Mouse (Mus musculus) CH12.LX (cell line): ENCODE measurements around the gene Rragd. TPM values are rescaled to one million over a fixed set of nuclear protein-coding genes. Genes with fewer than 3 reads are reported as not detected.
A peak's percentile ranks its signal among the peaks of the same experiment; 100 is the strongest.

Experiments
- DNase-seq: peaks from one replicate; pipeline ENCODE4 v3.0.0-alpha.2; 2013; ENCODE audit errors: extremely low read depth
- H3K27ac ChIP-seq: 2 replicates; pipeline ENCODE4 v1.5.1; 2012; ENCODE audit warnings: low read depth, mild to moderate bottlenecking, control low read depth, moderate library complexity; ENCODE audit not compliant: insufficient read depth
- H3K27me3 ChIP-seq: replicated peaks from 2 replicates; pipeline ENCODE3; 2012; ENCODE audit warnings: inconsistent platforms
- H3K36me3 ChIP-seq, 2 experiments: replicated peaks in 1 of 2; 2 replicates each; pipeline versions ENCODE3 to v1.6.1; 2012; ENCODE audit warnings: inconsistent platforms in 1 of 2, low read length in 1 of 2, mild to moderate bottlenecking in 1 of 2, mixed read lengths in 1 of 2, moderate library complexity in 1 of 2; ENCODE audit not compliant: control insufficient read depth in 1 of 2, insufficient read depth in 1 of 2
- H3K4me1 ChIP-seq, 2 experiments: 2 replicates each; pipeline ENCODE4 v1.6.1; 2012; ENCODE audit warnings: inconsistent platforms in 1 of 2, moderate library complexity in 1 of 2; ENCODE audit not compliant: insufficient read depth in 2 of 2, control insufficient read depth in 1 of 2
- H3K4me2 ChIP-seq: 2 replicates; pipeline ENCODE4 v1.6.1; 2012; ENCODE audit warnings: low read depth, mild to moderate bottlenecking, control low read depth; ENCODE audit not compliant: poor library complexity, insufficient read depth, severe bottlenecking
- H3K4me3 ChIP-seq, 3 experiments: fragments of 150-350 bp in 1 of 3; sonication (generic) in 1 of 3; replicated peaks in 1 of 3; 2 replicates each; pipeline versions ENCODE3 to v1.5.1; 2011 to 2012; ENCODE audit warnings: low read depth in 2 of 3, low read length in 2 of 3, mild to moderate bottlenecking in 2 of 3, moderate library complexity in 2 of 3, control low read depth in 1 of 3, improper control_type of control experiment in 1 of 3, inconsistent platforms in 1 of 3, mixed read lengths in 1 of 3; ENCODE audit not compliant: poor library complexity in 1 of 3
- H3K79me2 ChIP-seq: replicated peaks from 2 replicates; pipeline ENCODE4 v1.6.1; 2012; ENCODE audit warnings: mild to moderate bottlenecking, moderate library complexity; ENCODE audit not compliant: control insufficient read depth, poor library complexity, insufficient read depth, severe bottlenecking; ENCODE audit errors: extremely low read depth
- H3K9ac ChIP-seq: 2 replicates; pipeline ENCODE4 v1.6.1; 2012; ENCODE audit warnings: low read depth, mild to moderate bottlenecking, control low read depth, moderate library complexity; ENCODE audit not compliant: insufficient read depth
- H3K9me3 ChIP-seq: replicated peaks from 2 replicates; pipeline ENCODE3; 2012; ENCODE audit warnings: low read length, inconsistent platforms, mixed read lengths
- BHLHE40 ChIP-seq: IDR thresholded peaks from 2 replicates; pipeline ENCODE4 v1.6.1; 2011; ENCODE audit warnings: mild to moderate bottlenecking, low read depth, low read length, improper control_type of control experiment
- EP300 ChIP-seq: IDR thresholded peaks from 2 replicates; pipeline ENCODE4 v1.6.1; 2011; ENCODE audit warnings: low read length, improper control_type of control experiment
- GABPA ChIP-seq: IDR thresholded peaks from 2 replicates; pipeline ENCODE4 v1.6.1; 2012; ENCODE audit warnings: low read depth, low read length, improper control_type of control experiment, inconsistent platforms; ENCODE audit not compliant: insufficient replicate concordance
- IRF4 ChIP-seq: IDR thresholded peaks from 2 replicates; pipeline ENCODE4 v1.6.1; 2014; ENCODE audit warnings: low read depth, mild to moderate bottlenecking, inconsistent platforms, low read length, improper control_type of control experiment
- MAX ChIP-seq: IDR thresholded peaks from 2 replicates; pipeline ENCODE4 v1.6.1; 2011; ENCODE audit warnings: low read length, improper control_type of control experiment
- MAZ ChIP-seq: IDR thresholded peaks from 2 replicates; pipeline ENCODE4 v1.6.1; 2012; ENCODE audit warnings: low read depth, mild to moderate bottlenecking, inconsistent platforms, low read length, improper control_type of control experiment, moderate library complexity
- MXI1 ChIP-seq: IDR thresholded peaks from 2 replicates; pipeline ENCODE4 v1.6.1; 2011; ENCODE audit warnings: mild to moderate bottlenecking, low read depth, low read length, improper control_type of control experiment
- NRF1 ChIP-seq: IDR thresholded peaks from 2 replicates; pipeline ENCODE4 v1.6.1; 2014; ENCODE audit warnings: low read depth, mild to moderate bottlenecking, inconsistent platforms, low read length, improper control_type of control experiment, moderate library complexity
- POLR2AphosphoS2 ChIP-seq: IDR thresholded peaks from 2 replicates; pipeline ENCODE4 v1.6.1; 2011; ENCODE audit warnings: low read depth, low read length, improper control_type of control experiment
- SIN3A ChIP-seq: IDR thresholded peaks from 2 replicates; pipeline ENCODE4 v1.6.1; 2012; ENCODE audit warnings: low read length, improper control_type of control experiment, inconsistent platforms
- USF1 ChIP-seq: IDR thresholded peaks from 2 replicates; pipeline ENCODE4 v1.6.1; 2014; ENCODE audit warnings: low read depth, mild to moderate bottlenecking, inconsistent platforms, low read length, improper control_type of control experiment
- ZMIZ1 ChIP-seq: IDR thresholded peaks from 2 replicates; pipeline ENCODE4 v1.6.1; 2012; ENCODE audit warnings: low read depth, mild to moderate bottlenecking, inconsistent platforms, low read length, improper control_type of control experiment
- ZNF384 ChIP-seq: IDR thresholded peaks from 2 replicates; pipeline ENCODE4 v1.6.1; 2012; ENCODE audit warnings: low read depth, low read length, improper control_type of control experiment, inconsistent platforms
- dilution Hi-C: fragments of 300-500 bp; cut with MboI; formaldehyde crosslinking; loops from 2 replicates; pipeline ENCODE4 v1.14.3; 2020; ENCODE audit warnings: low sequenced_read_pairs; ENCODE audit not compliant: extremely low pct_unique_long_range_greater_than_20kb, extremely low pct_ligation_motif_present
- in situ Hi-C: fragments of 300-500 bp; cut with MboI; formaldehyde crosslinking; loops from 3 replicates; pipeline ENCODE4 v1.14.3; 2019; ENCODE audit warnings: low sequenced_read_pairs, low pct_ligation_motif_present, low pct_unique_long_range_greater_than_20kb, mixed read lengths
- polyA plus RNA-seq: library from polyadenylated mRNA; unstranded; fragments of >175 nt; gene quantifications from 2 replicates; pipeline ENCODE4 v1.2.1, GENCODE M21; 2012; ENCODE audit warnings: low read depth; ENCODE audit not compliant: insufficient read length
- total RNA-seq, 2 experiments: library from RNA; depleted of rRNA; stranded (reverse); fragments of 300-350 nt in 1 of 2; fragments of >200 nt in 1 of 2; gene quantifications; 2 replicates each; pipeline ENCODE4 v1.2.3; 2012 to 2014

Rragd gene
- total RNA-seq (2012; rRNA removed): 0.76 and 1.4 TPM in 2 replicates
- 0.46 and 0.49 TPM in 2 replicates for total RNA-seq (2014; rRNA removed)
- polyA plus RNA-seq: 0.82 and 1.1 TPM in 2 replicates

GRCm38 (mm10) chr4:32982716-32983175 is at the start of gene Rragd:
Gene Rragd, plus strand, starts transcription at chr4:32983037.
- Histone ChIP-seq H3K9me3 (peaks cover 2% of the 10 kb centered on the region), H3K9ac (peak within 1 kb of the TSS; percentile 65), H3K4me3 (peak within 1 kb of the TSS; percentile 58 to 94 (median 59)), H3K4me2 (peak within 1 kb of the TSS; percentile 82), H3K27me3 (peaks cover 30% of the 10 kb centered on the region), H3K4me1 (no peaks in the 10 kb centered on the region; a peak in 1 of 4 replicates), H3K79me2 (no peaks in the 10 kb centered on the region), H3K36me3 (no peaks in the 10 kb centered on the region), H3K27ac (no peak within 1 kb of the TSS)
- dilution Hi-C loops (no loop called here), in situ Hi-C loops (loop anchor here (25.0 kb wide), 1 partner anchor 370 kb away; the partner anchor contains the start of genes Casp8ap2 and Gja10)
- TF ChIP-seq USF1: no peak
- TF ChIP-seq ZMIZ1: no peak
- TF ChIP-seq SIN3A: no peak
- TF ChIP-seq MAZ: no peak
- no peak for TF ChIP-seq GABPA
- TF ChIP-seq POLR2AphosphoS2: no peak
- no peak for TF ChIP-seq MAX
- no peak for TF ChIP-seq IRF4
- no peak for TF ChIP-seq BHLHE40
- no peak for TF ChIP-seq EP300
- no peak for TF ChIP-seq ZNF384
- TF ChIP-seq MXI1: no peak
- no peak for DNase-seq

GRCm38 (mm10) chr4:32936762-32937341 is 46.0 kb upstream of the Rragd start:
- Histone ChIP-seq H3K36me3 (no peaks in the 10 kb centered on the region), H3K4me3 (no peak overlapping the region), H3K27me3 (no peaks in the 10 kb centered on the region), H3K9ac (no peak overlapping the region), H3K27ac (no peak overlapping the region), H3K4me2 (no peak overlapping the region), H3K4me1 (peaks cover 0 to 26% of the 10 kb centered on the region in 2 experiments; a peak in 3 of 4 replicates), H3K79me2 (no peaks in the 10 kb centered on the region), H3K9me3 (no peaks in the 10 kb centered on the region)
- dilution Hi-C loops: no loop called here
- no peak for TF ChIP-seq BHLHE40
- no peak for TF ChIP-seq NRF1
- in situ Hi-C loops: no loop called here
- no peak for DNase-seq

- Histone ChIP-seq H3K27ac (no peak overlapping the region), H3K36me3 (no peaks in the 10 kb centered on the region), H3K79me2 (no peaks in the 10 kb centered on the region), H3K4me3 (no peak overlapping the region), H3K9ac (no peak overlapping the region), H3K9me3 (no peaks in the 10 kb centered on the region), H3K4me1 (peaks cover 0 to 20% of the 10 kb centered on the region in 2 experiments; a peak in 2 of 4 replicates), H3K27me3 (no peaks in the 10 kb centered on the region), H3K4me2 (no peak overlapping the region)
- in situ Hi-C loops: no loop called here
- DNase-seq: no peak
- TF ChIP-seq GABPA: no peak
- dilution Hi-C loops: no loop called here
These were observed 43.3 kb upstream of the Rragd start for GRCm38 (mm10) chr4:32939521-32939920.
